Comparison of ENCODE assay signal across 11 mouse cellular contexts in genomic region chr19:12549166-12549565, GRCm38 (mm10). TPM values are rescaled to one million over a fixed set of nuclear protein-coding genes. Genes with fewer than 3 reads are reported as not detected.
DNase-seq lines count a peak whose midpoint lies in the region.
"Had no signal": no experiment of that assay in that cellular context is flagged by ENCODE, and none has a peak within 500 bp of the region (broad histone marks: within the 10 kb centered on the region; RNA-seq: fewer than 3 reads in every experiment).

No protein-coding gene starts in this region.

- no peaks in the 10 kb centered on the region for H3K27me3 ChIP-seq in midbrain, embryonic 10.5 days (ENCODE audit: low read depth, poor library complexity, severe bottlenecking)
- H3K27me3 ChIP-seq: neural tube, embryonic 13.5 days had no signal

- 83% methylated on average over 5 of the region's 5 CpGs for WGBS in midbrain, embryonic 10.5 days

- H3K36me3 ChIP-seq in midbrain, embryonic 10.5 days, result no peaks in the 10 kb centered on the region
- H3K36me3 ChIP-seq: neural tube, embryonic 13.5 days had no signal

- H3K4me3 ChIP-seq in midbrain, embryonic 10.5 days, result no peak overlapping the region
- H3K4me3 ChIP-seq: neural tube, embryonic 13.5 days had no signal

- H3K27ac ChIP-seq in midbrain, embryonic 10.5 days (replicated peaks), result no peak overlapping the region
- H3K27ac ChIP-seq: neural tube, embryonic 13.5 days had no signal

- no peaks in the 10 kb centered on the region for H3K4me1 ChIP-seq in midbrain, embryonic 10.5 days
- H3K4me1 ChIP-seq: neural tube, embryonic 13.5 days had no signal

- no peaks in the 10 kb centered on the region for H3K9me3 ChIP-seq in midbrain, embryonic 10.5 days (replicated peaks)
- H3K9me3 ChIP-seq: neural tube, embryonic 13.5 days had no signal

- DNase-seq in cerebellum, postnatal 14 days, result peak; percentile 37 to 45
- DNase-seq in cerebellum, adult 11-12 months, result no peak
- peak; percentile 13 for DNase-seq in right cerebral cortex, postnatal 4 days
- no peak for DNase-seq in right cerebral cortex, postnatal 14 days
- DNase-seq in gastrocnemius, postnatal 10 days, result peak; percentile 59
- peak; percentile 21 for DNase-seq in lung, postnatal 25 days (ENCODE audit: low spot score)
- DNase-seq in yolk sac, embryonic 10.5 days (ENCODE audit: low spot score), result no peak
- DNase-seq in midbrain, embryonic 10.5 days (ENCODE audit: low spot score), result no peak

RNA-seq across cellular contexts. Expression of gene Fam111a, which starts 3.6 kb away (rescaled TPM):
- 10 to 100 TPM in 1 of 2 experiments, 1 to 10 TPM in 1; 7.3 to 11.2 TPM for total RNA-seq in gastrocnemius, postnatal 10 days (2021)
- 20.9 and 21.0 TPM in 2 replicates for polyA plus RNA-seq in midbrain, embryonic 10.5 days (2016; fragmentation: Nextera tagmentation; extraction: Ambion mirVana)

RNA-seq across cellular contexts. Expression of gene Dtx4, which starts 47.9 kb away (rescaled TPM):
- 10 to 100 TPM; 20.3 to 23.2 TPM for total RNA-seq in gastrocnemius, postnatal 10 days (2021)
- 54.9 and 59.2 TPM in 2 replicates for polyA plus RNA-seq in midbrain, embryonic 10.5 days (2016; fragmentation: Nextera tagmentation; extraction: Ambion mirVana)

RNA-seq across cellular contexts. Expression of gene Gm4952, which starts 50.6 kb away (rescaled TPM):
- not detected for total RNA-seq in gastrocnemius, postnatal 10 days (2021)
- polyA plus RNA-seq in midbrain, embryonic 10.5 days (2016; fragmentation: Nextera tagmentation; extraction: Ambion mirVana), result not detected in 2 replicates
- total RNA-seq: ES-E14 had no signal
- polyA plus RNA-seq: limb, embryonic 11.5 days; neural tube, embryonic 13.5 days had no signal

Comparison
In these comparisons a context has a peak if more than half of its experiments do, and no peak if none do; other contexts are left out.
1. DNase-seq: peak in cerebellum, postnatal 14 days (2 of 2), right cerebral cortex, postnatal 4 days (single experiment), gastrocnemius, postnatal 10 days (single experiment) and lung, postnatal 25 days (single experiment); none in cerebellum, adult 11-12 months (single experiment), right cerebral cortex, postnatal 14 days (single experiment), yolk sac, embryonic 10.5 days (single experiment) and midbrain, embryonic 10.5 days (single experiment).